Mouse (Mus musculus) hindbrain, embryonic 14.5 days (tissue): ENCODE results near the gene Nfix. TPM values are rescaled to one million over a fixed set of nuclear protein-coding genes. Genes with fewer than 3 reads are reported as not detected.
A peak's percentile ranks its signal among the peaks of the same experiment; 100 is the strongest.

Experiments used
- ATAC-seq: fragments of 200-750 bp; cut with Nextera tagmentation; 2 replicates; pipeline ENCODE4 v1.8.0; 2017; ENCODE audit warnings: moderate number of reproducible peaks, mild to moderate bottlenecking, moderate TSS enrichment, moderate library complexity; ENCODE audit not compliant: low FRiP score
- DNase-seq: peaks from one replicate; pipeline ENCODE4 v3.0.0-alpha.2; 2015; ENCODE audit warnings: low spot score
- H3K27ac ChIP-seq: fragments of 300-500 bp; sonication (generic); 2 replicates; pipeline ENCODE4 v1.5.1; 2014; ENCODE audit warnings: mild to moderate bottlenecking, moderate library complexity
- H3K27me3 ChIP-seq: fragments of 300-500 bp; sonication (generic); 2 replicates; pipeline ENCODE4 v1.6.1; 2014; ENCODE audit warnings: mild to moderate bottlenecking, low read length, mixed read lengths; ENCODE audit not compliant: control insufficient read depth, insufficient read depth
- H3K36me3 ChIP-seq: fragments of 300-500 bp; sonication (generic); replicated peaks from 2 replicates; pipeline ENCODE4 v1.6.1; 2014; ENCODE audit not compliant: control insufficient read depth, insufficient read depth
- H3K4me1 ChIP-seq: fragments of 300-500 bp; sonication (generic); replicated peaks from 2 replicates; pipeline ENCODE4 v1.6.1; 2014; ENCODE audit warnings: antibody characterized with exemption, low read length, mixed read lengths; ENCODE audit not compliant: control insufficient read depth, insufficient read depth
- H3K4me2 ChIP-seq: fragments of 300-500 bp; sonication (generic); replicated peaks from 2 replicates; pipeline ENCODE4 v1.6.1; 2014; ENCODE audit warnings: mild to moderate bottlenecking, moderate library complexity
- H3K4me3 ChIP-seq: fragments of 300-500 bp; sonication (generic); replicated peaks from 2 replicates; pipeline ENCODE4 v1.5.1; 2014; ENCODE audit warnings: mild to moderate bottlenecking, low read length
- H3K9ac ChIP-seq: fragments of 300-500 bp; sonication (generic); 2 replicates; pipeline ENCODE4 v1.6.1; 2014
- H3K9me3 ChIP-seq: fragments of 300-500 bp; sonication (generic); 2 replicates; pipeline ENCODE4 v1.6.1; 2016; ENCODE audit warnings: low read length; ENCODE audit not compliant: control insufficient read depth
- WGBS: fragments of 180-500 bp; shearing (Covaris S2); extraction: QIAGEN DNeasy Blood & Tissue Kit; methylation state at CpG from one replicate; pipeline ENCODE4 v1.1.7; 2014; 5-methylcytosine and 5-hydroxymethylcytosine counted together
- polyA plus RNA-seq: library from polyadenylated mRNA; unstranded; fragments of >200 nt; fragmentation: Nextera tagmentation; extraction: Ambion mirVana; gene quantifications from 2 replicates; pipeline ENCODE4 v1.2.1, GENCODE M21; 2014

Nfix gene
- 78.8 and 82.4 TPM in 2 replicates for polyA plus RNA-seq

DNA sequence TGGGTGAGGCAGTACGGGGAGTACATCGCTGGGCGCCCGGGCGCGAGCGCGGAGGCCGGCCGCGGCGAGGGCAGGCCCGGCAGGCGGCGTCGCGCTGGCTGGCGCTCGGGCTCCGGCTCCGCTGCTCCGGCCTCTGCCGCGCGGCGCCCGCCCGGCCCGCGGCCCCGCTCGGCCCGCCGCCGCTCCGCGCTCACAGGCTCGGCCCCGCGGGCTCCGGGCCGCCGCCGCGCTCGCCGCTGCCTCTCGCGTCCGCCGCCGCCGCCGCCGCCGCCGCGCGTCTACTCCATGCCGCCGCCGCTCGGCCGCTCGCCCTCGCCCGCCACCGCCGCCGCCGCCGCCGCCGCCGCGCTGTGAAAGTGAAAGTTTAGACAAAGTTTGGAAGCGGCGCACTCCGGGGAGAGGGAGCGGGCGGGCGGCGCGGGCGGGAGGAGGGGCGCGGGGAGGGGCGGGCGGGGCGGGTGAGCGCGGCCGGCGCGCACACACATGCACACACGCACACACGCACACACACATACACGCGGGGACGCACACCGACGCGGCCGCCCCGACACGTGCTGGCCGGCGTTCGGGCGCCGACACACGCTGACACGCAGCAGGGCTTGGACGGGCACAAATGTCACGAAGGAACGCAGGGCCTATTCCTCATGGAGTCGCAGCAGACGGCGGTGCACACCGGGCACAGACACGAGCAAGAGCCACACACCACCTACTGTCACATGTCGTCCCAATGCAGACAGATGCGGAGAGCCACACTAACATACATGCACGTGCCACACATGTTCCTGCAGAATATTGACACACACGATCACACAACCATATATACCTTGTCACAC, at the start of gene Nfix:
TSS of gene Nfix (minus strand) at position 346 of the 833 bp plus-strand sequence.
- H3K27ac ChIP-seq = peak within 1 kb of the TSS; percentile 86
- peak within 1 kb of the TSS; percentile 85 for H3K9ac ChIP-seq
- no peaks in the 10 kb centered on the region; the same call in 1 of the 2 replicates for H3K4me1 ChIP-seq
- H3K4me2 ChIP-seq = peak within 1 kb of the TSS; percentile 92
- H3K9me3 ChIP-seq = no peaks in the 10 kb centered on the region
- 2% methylated on average over 53 of the region's 125 CpGs for WGBS
- H3K4me3 ChIP-seq = peak within 1 kb of the TSS; percentile 44
- H3K27me3 ChIP-seq = peaks cover 89% of the 10 kb centered on the region
- ATAC-seq = peak; percentile 51
- no peak for DNase-seq
- peaks cover 6% of the 10 kb centered on the region; the same call in 1 of the 2 replicates for H3K36me3 ChIP-seq

DNA sequence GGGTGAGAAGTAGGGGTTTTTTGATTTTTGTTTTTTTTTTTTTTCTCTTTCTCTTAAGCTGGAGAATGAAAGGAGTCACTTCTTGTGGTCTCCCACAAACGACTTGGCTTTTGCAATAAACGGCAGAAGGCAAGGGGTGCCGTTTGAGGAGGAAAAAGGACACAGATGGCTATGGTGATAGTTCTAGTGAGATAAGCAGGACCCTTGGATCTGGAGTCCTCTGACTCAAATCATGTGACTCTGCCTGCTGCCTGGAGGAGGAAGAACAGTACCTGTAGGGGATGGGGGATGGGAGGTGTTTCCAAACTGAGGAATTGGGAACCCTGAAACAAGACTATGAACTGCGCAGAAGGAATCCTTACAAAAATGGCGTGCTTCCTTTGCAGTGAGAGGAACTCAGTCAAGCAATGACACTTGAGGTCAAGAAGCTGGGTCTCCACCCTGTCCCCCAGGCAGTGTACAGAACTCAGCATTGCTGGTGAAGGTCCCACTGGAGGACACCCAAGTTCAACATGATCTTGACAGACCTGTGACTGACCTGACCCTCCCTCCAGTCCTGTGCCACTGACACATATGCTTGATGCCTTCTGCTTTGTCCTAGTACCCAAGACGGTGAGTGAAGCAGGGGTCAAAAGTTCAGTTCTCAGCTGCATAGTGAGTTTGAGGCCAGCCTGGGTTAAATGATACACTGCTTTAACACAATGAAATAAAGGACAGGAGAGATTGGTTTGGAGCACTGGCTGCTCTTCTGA, 47.7 kb upstream of the Nfix start:
- Histone ChIP-seq H3K4me1 (peaks cover 16% of the 10 kb centered on the region), H3K9ac (peak overlapping the region; percentile 78), H3K36me3 (peaks cover 26% of the 10 kb centered on the region), H3K9me3 (no peaks in the 10 kb centered on the region), H3K27ac (peak overlapping the region; percentile 89), H3K27me3 (no peaks in the 10 kb centered on the region), H3K4me2 (peak overlapping the region; percentile 94), H3K4me3 (peak overlapping the region; percentile 98)
- ATAC-seq = no peak
- 48% methylated on average over 6 of the region's 6 CpGs for WGBS
- no peak for DNase-seq

DNA sequence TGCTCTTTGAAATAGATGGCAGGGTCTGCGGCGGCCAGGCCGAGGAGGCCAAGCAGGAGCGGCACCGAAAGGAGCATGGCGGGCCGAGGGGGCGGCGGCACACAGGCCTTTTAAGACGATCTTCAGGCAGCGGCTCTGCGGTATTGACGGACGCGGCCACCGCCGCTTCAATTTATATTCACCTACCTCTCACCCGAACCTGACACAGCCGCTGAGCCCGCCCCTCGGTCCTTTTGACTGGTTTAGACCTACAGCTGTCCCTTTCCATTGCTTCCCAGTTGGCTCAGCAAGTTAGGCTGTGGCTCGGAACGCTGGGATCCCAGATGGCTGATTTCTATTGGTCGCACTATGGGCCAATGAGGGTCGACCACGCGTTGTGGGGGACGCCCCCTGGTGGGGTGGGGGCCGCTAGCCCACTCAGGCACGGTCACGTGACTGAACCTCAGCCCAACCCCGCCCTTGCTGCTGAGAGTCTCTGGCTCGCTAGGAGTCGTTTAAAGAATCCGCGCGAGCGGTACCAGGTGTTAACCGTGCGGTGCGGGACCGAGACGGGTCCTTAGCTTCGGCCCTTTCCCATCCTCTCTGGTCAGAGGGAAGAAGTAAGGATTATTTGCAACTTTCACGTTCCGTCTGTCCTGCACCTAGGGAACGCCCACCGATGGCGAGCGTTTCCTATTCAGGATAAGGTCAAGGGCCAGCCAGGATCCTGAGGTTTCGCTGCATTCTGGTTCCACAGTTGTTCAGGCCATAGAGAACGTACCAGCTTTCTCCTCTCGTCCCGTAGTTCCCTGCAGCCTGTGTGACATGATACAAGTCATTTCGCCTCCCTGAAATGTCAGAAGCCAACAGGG, 46.8 kb upstream of the Nfix start, which contains the start of gene Calr:
TSS of gene Calr (minus strand) at position 213 of the 851 bp plus-strand sequence.
- H3K36me3 ChIP-seq = peaks cover 36% of the 10 kb centered on the region
- peak within 1 kb of the TSS; percentile 98 for H3K4me3 ChIP-seq
- DNase-seq = peak; percentile 99
- H3K27me3 ChIP-seq = no peaks in the 10 kb centered on the region
- peak within 1 kb of the TSS; percentile 94 for H3K4me2 ChIP-seq
- H3K9ac ChIP-seq = peak within 1 kb of the TSS; percentile 99
- no peaks in the 10 kb centered on the region for H3K9me3 ChIP-seq
- H3K4me1 ChIP-seq = peaks cover 16% of the 10 kb centered on the region
- H3K27ac ChIP-seq = peak within 1 kb of the TSS; percentile 92
- peak; percentile 99 for ATAC-seq
- WGBS = under 1% methylated on average over 55 of the region's 55 CpGs

DNA sequence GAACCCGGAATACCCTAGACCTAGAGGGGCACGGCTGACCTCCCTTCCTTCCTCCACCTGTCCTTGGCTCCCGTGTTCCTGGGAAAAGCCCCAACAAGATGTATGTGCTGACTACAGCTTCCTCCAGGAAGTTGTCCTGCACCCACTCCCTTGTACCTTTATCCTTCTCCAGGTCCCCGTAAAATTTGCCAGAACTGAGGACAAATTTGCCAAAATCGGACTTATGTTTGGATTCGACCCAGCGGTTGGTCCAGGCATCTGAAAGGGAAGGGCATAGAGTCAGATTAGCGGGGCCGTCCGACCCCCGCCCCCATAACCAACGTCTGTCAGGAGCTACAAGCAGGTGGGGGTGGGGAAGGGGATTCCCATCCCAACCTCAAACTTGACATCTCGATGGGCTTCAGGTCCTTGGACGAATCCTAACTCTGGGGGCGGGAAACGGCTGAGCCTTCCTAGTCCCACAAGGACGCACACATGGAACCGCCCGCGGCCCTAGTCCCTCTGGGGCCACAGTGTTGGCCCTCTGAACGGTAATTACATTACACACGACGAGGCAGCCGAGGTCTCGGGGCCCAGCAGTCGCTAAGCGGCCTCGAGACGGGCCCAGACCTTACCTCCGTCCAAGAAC, 46.1 kb upstream of the Nfix start:
- Histone ChIP-seq H3K36me3 (peaks cover 43% of the 10 kb centered on the region), H3K27ac (peak overlapping the region; percentile 92), H3K4me2 (peak overlapping the region; percentile 94), H3K27me3 (no peaks in the 10 kb centered on the region), H3K4me3 (peak overlapping the region; percentile 98), H3K9me3 (no peaks in the 10 kb centered on the region), H3K9ac (peak overlapping the region; percentile 99), H3K4me1 (peaks cover 16% of the 10 kb centered on the region)
- no peak; the same call in 1 of the 2 replicates for ATAC-seq
- DNase-seq = no peak
- WGBS = under 1% methylated on average over 30 of the region's 30 CpGs

DNA sequence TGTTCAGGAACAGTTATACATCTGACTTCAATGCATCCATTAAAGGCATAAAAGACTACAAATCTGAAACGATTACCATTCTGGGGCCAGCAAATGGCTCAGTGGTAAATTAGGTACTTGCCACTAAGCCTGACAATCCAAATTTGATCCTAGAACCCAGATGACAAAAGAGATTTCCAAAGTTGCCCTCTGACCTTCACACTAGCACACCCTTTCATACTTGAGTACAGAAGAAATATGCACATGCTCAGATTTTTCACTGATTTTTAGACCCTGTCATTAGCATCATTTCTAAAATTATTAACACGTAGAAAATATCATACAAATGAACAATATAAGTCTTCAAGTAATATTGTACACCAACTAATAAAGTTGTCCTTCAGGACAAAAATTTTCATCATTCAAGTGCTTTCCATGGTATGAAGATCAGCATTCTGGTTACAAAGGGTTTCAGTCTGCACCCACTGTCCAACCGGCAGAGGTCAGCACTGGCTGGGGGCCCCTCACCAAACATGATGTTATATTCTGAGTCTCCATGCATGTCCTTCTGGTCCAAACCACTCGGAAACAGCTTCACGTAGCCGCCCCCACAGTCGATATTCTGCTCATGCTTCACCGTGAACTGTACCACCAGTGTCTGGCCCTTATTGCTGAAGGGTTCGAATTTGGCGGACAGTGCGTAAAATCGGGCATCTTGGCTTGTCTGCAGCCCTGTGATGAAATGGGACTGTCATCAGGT, 45.4 kb upstream of the Nfix start:
- peaks cover 16% of the 10 kb centered on the region for H3K4me1 ChIP-seq
- 18% methylated on average over 12 of the region's 12 CpGs for WGBS
- DNase-seq = no peak
- H3K9ac ChIP-seq = peak overlapping the region; percentile 99
- peak overlapping the region; percentile 92 for H3K27ac ChIP-seq
- no peaks in the 10 kb centered on the region for H3K9me3 ChIP-seq
- H3K27me3 ChIP-seq = no peaks in the 10 kb centered on the region
- H3K36me3 ChIP-seq = peaks cover 45% of the 10 kb centered on the region
- no peak for ATAC-seq
- H3K4me3 ChIP-seq = peak overlapping the region; percentile 98
- peak overlapping the region; percentile 94 for H3K4me2 ChIP-seq

DNA sequence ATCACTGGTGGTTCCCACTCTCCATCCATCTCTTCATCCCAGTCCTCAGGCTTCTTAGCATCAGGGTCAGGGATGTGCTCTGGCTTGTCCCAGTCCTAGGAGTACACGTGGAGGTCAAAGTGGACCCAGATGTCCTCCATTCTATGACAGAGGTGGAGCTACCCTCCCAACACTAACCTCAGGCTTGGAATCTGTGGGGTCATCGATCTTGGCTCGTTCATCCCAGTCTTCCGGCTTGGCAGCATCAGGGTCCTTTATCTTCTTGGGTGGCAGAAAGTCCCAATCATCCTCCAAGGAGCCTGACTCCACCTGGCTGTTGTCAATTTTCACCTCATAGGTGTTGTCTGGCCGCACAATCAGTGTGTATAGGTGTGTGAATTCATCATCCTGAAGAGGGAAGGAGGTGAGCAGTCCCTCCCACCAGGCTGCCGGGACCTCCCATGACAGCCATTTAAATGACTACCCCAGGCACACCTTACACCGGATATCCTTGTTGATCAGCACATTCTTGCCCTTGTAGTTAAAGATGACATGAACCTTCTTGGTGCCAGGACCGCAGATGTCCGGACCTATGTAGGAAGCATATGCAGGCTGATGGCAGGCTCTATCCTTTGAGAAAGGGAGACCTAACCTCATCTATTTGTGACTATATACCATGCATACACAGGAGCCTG, 44.4 kb upstream of the Nfix start:
- Histone ChIP-seq H3K4me2 (peak overlapping the region; percentile 94), H3K4me1 (peaks cover 19% of the 10 kb centered on the region), H3K9me3 (no peaks in the 10 kb centered on the region), H3K9ac (peak overlapping the region; percentile 99), H3K36me3 (peaks cover 45% of the 10 kb centered on the region), H3K4me3 (peak overlapping the region; percentile 98), H3K27ac (no peak overlapping the region), H3K27me3 (no peaks in the 10 kb centered on the region)
- no peak for ATAC-seq
- WGBS = 89% methylated on average over 9 of the region's 9 CpGs
- DNase-seq = no peak

DNA sequence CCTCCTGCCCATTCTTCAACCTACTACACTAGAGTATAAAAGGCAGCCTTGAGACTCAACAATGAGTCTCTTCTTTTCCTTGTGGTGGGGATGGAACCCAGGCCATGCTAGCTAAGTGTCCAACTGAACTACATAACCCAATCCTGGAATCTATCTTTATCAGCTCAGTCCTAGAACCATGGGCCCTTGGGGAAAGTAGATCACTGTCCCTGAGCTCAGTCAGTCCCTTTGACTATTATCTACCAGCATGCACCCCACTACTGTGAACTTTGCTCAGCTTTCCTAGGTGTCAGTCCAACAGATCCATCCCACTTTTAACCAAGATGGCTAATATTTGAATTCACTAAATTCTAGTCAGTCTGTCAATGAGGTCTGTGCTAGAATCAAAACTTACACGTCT, 41.4 kb upstream of the Nfix start:
- Histone ChIP-seq H3K9ac (no peak overlapping the region), H3K36me3 (peaks cover 73% of the 10 kb centered on the region), H3K4me3 (no peak overlapping the region), H3K27me3 (no peaks in the 10 kb centered on the region), H3K4me1 (peaks cover 24% of the 10 kb centered on the region), H3K27ac (no peak overlapping the region), H3K4me2 (no peak overlapping the region), H3K9me3 (no peaks in the 10 kb centered on the region)
- 80% methylated on average over 1 of the region's 1 CpGs for WGBS
- no peak for DNase-seq
- ATAC-seq = no peak
